Mouse (Mus musculus): ENCODE data around the gene Ubald1.

DNA sequence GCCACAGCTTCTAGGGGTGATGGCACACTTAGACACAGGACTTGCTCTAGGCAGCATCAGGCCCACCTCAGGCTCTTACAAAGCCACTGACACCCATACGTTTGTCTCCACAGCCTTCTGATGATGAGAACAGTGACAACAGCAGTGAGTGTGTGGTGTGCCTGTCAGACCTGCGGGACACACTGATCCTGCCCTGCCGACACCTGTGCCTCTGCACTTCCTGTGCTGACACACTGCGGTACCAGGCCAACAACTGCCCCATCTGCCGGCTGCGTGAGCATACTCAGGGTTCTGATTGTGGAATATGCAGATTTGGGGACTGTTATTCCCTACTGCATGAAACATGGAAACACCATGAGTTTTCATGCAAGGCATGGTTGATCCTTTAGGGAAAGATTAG, 42.4 kb upstream of the Ubald1 start:
- no peak for TF ChIP-seq MAFK (IDR thresholded peaks at IDR 0.05; ENCODE audit: insufficient read depth, low read depth, low read length)
- no peak for TF ChIP-seq ZC3H11A (IDR thresholded peaks at IDR 0.05; ENCODE audit: borderline replicate concordance, low read depth, low read length)
- TF ChIP-seq ZNF384 (IDR thresholded peaks at IDR 0.05; ENCODE audit: low read depth, low read length): no peak
